Mouse (Mus musculus) lung, adult 2 months (tissue): ENCODE measurements around the gene Gpx4. TPM values are rescaled to one million over a fixed set of nuclear protein-coding genes. Genes with fewer than 3 reads are reported as not detected.

Source experiments
- DNase-seq: peaks from one replicate; pipeline ENCODE4 v3.0.0; 2022
- H3K4me1 ChIP-seq: fragments of 200-500 bp; 2 replicates; pipeline ENCODE4 v1.6.1; 2011; ENCODE audit warnings: low read length; ENCODE audit not compliant: control insufficient read depth, insufficient read depth
- H3K4me3 ChIP-seq: fragments of 200-500 bp; replicated peaks from 2 replicates; pipeline ENCODE3; 2011; ENCODE audit warnings: low read depth, mild to moderate bottlenecking, control low read depth, low read length; ENCODE audit errors: extremely low read depth
- CTCF ChIP-seq: fragments of 200-500 bp; IDR thresholded peaks from 2 replicates; pipeline ENCODE4 v1.5.1; 2011; ENCODE audit warnings: mild to moderate bottlenecking, low read length, control low read depth; ENCODE audit not compliant: insufficient read depth
- POLR2A ChIP-seq: fragments of 200-500 bp; IDR thresholded peaks from 2 replicates; pipeline ENCODE4 v1.6.1; 2011; ENCODE audit warnings: low read depth, mild to moderate bottlenecking, control low read depth, low read length, borderline replicate concordance; ENCODE audit errors: extremely low read depth
- WGBS: fragments of 180-500 bp; shearing (Covaris S2); methylation state at CpG from one replicate; pipeline ENCODE4 v1.1.7; 2018; 5-methylcytosine and 5-hydroxymethylcytosine counted together
- polyA plus RNA-seq: library from polyadenylated mRNA; depleted of rRNA; stranded (reverse); fragments of >200 nt; gene quantifications from 2 replicates; pipeline ENCODE4 v1.2.3, GENCODE M21; 2012

Gene Gpx4
- polyA plus RNA-seq, 1 experiment, result 581 TPM

DNA sequence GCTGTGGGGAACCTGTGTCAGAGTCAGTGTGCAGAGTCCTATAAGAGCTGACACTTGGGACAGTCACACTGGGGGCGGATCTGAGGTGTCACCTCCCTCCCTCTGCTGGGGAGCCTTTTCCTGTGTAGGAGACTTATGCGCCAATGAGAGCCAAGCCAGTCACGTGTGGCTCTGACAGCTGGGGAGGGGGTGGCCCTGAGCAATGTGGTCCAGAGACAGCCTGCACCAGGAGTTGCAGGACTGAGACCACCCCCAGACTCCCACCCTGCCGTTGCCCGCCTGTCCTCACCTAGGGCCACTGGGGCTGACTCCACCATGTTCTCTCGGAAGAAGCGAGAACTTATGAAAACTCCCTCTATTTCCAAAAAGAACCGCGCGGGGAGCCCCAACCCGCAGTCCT lies 30.5 kb upstream of the Gpx4 start, which contains the start of gene Arhgap45:
Gene Arhgap45, plus strand, starts transcription at position 143 of the 400 bp plus-strand sequence.
- WGBS, result 63% methylated on average over 11 of the region's 11 CpGs
- DNase-seq, result peak; percentile 56
- H3K4me3 ChIP-seq, result peak within 1 kb of the TSS; percentile 60
- H3K4me1 ChIP-seq, result peaks cover 17% of the 10 kb centered on the region
- TF ChIP-seq POLR2A (peak; percentile 42; the same call in 1 of the 2 replicates), CTCF (no peak)

DNA sequence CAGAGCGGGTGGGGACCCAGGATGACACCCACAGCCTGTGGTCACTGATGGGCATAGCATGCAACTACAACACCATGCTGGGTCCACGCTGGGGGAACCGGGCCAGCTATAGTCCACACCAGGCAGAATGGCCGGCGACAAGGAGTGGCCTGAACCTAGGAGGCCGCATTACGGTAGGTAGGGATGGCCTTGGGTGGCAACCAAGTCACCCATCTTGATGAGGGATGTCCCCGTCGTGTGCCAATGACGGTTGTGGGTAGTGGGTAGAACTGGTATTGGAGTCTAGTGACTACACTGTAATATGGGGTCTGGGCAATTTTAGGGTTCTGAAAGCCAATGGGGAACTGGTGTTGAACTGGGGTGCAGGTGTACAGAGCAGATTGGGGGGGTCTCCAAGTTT lies 30.0 kb upstream of the Gpx4 start:
- TF ChIP-seq POLR2A (no peak), CTCF (no peak)
- Histone ChIP-seq H3K4me1 (peaks cover 17% of the 10 kb centered on the region), H3K4me3 (peak overlapping the region; percentile 60)
- no peak for DNase-seq
- WGBS, result 77% methylated on average over 10 of the region's 10 CpGs

DNA sequence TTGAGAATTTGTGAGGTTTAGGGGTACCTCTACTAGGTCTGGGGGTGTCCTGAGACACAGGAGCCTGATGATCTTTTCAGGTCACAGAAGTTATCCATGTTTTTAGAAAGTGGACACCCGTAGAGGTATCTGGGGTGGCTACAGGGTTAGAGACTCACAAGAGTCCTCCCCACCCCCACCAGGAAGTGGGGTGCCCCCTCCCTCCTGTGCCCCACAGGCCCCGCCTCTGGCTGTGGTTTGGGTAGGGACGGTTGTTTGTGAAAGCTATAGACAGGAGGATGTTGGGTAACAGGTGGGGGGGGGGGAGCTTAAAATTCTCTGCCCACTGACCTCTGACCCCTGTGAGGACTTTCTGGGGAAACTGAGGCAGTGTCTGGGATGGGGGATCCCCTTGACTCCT lies 29.6 kb upstream of the Gpx4 start:
- H3K4me1 ChIP-seq, result peaks cover 17% of the 10 kb centered on the region
- TF ChIP-seq POLR2A (no peak), CTCF (no peak)
- H3K4me3 ChIP-seq, result peak overlapping the region; percentile 60
- DNase-seq, result peak; percentile 40
- WGBS, result 28% methylated on average over 3 of the region's 3 CpGs

DNA sequence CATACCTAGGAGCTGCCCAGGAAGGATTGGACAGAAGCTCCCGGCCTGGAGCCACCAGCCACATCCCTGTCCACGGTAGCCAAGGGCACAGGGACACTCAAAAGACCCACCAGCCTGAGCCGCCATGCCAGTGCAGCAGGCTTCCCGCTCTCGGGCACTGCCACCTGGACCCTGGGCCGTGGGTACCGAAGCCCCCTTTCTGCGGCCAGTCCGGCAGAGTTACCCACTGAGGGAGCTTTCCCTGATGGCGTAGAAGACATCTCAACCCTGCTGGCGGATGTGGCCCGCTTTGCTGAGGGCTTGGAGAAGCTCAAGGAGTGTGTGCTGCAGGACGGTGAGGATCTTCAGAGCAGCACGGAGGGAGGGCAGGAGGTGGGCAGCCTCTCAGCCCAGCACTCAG lies 29.2 kb upstream of the Gpx4 start:
- TF ChIP-seq CTCF (no peak), POLR2A (no peak)
- 73% methylated on average over 14 of the region's 14 CpGs for WGBS
- Histone ChIP-seq H3K4me1 (peaks cover 17% of the 10 kb centered on the region), H3K4me3 (peak overlapping the region; percentile 19)
- peak; percentile 31 for DNase-seq

DNA sequence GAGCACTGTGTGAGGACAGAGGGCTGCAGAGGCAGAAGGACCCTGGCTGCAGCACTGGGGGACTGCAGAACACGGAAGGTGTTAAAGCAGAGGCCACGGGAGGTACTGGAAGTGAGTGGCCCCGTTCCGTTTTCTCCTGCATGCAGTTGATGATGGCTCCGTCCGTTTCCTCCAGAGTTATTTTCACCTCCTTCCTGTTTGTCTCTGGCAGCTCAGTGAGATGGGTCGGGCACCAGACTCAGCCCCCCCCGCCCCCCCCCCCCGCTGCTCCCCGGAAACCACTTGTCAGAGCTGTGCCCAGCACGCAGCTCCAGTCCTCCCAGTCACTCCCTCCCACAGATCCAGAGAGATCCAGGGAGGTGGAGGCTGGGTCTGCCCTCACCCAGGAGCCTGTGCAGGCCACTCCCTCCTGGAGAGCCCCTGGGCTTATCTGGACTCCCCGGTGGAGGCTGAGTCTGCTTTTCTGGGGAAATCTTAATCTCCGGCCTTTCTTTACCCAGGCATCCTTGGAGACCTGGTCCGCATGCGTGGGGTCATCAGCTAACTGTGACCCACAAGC lies 28.1 kb upstream of the Gpx4 start:
- peaks cover 17% of the 10 kb centered on the region for H3K4me1 ChIP-seq
- DNase-seq, result peak; percentile 51
- TF ChIP-seq POLR2A (peak; percentile 41; the same call in 1 of the 2 replicates), CTCF (no peak)
- WGBS, result 4% methylated on average over 14 of the region's 15 CpGs
- peak overlapping the region; percentile 38 for H3K4me3 ChIP-seq

DNA sequence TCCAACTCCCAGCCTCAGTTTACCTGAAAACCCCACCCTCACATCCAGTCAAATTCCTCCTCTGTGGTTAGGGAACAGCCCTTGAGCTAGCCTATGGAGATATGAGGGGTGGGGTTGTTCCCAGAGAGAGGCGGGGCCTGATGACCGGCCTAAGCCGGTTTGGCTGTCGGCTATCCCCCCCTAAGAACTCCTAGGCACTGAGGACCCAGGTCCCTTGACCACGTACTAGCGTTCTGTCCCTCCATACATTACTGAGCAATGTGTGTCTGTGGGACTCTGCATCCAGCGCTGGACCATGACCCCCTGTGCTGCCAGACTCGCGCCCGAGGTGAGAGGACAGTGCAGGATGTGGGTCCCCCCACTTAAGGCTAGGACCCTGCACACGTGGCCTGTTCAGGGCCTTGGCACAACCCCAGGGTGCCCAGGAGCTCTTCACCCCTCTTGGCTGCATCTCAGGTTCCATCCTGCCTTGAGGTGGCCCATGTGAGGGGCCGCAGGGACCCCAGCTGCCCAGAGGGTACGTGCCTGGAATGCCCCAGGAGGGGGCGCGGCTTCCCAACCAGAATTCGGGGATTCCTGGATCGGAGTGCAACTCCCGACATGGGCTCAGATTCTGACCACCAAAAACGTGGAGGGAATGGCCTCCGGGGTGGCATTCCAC lies 27.4 kb upstream of the Gpx4 start:
- no peak overlapping the region for H3K4me3 ChIP-seq
- peaks cover 21% of the 10 kb centered on the region for H3K4me1 ChIP-seq
- no peak for TF ChIP-seq POLR2A
- no peak for TF ChIP-seq CTCF
- 51% methylated on average over 20 of the region's 20 CpGs for WGBS
- DNase-seq, result peak; percentile 28

DNA sequence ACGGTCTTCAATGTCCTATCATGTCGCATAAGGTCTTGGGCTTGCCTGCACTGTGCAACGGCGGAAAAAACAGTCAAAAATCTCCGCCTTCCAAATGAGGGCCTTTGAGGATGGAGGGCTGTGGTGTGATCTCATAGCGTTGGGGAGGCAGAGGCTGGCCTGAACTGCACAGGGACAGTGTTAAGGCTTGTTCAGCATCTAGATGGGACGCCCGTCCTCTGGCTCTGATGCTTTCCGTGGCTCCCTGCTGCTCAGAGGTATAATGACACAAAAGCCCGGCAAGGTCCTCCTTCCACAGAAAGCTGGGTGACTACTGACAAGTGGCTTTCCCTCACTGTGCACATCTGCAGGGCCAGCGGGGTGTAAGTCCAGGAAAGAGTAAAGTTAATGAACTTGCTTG lies 26.8 kb upstream of the Gpx4 start:
- 62% methylated on average over 11 of the region's 11 CpGs for WGBS
- TF ChIP-seq POLR2A, result no peak
- no peak for TF ChIP-seq CTCF
- no peak for DNase-seq
- H3K4me3 ChIP-seq, result no peak overlapping the region
- H3K4me1 ChIP-seq, result peaks cover 22% of the 10 kb centered on the region

DNA sequence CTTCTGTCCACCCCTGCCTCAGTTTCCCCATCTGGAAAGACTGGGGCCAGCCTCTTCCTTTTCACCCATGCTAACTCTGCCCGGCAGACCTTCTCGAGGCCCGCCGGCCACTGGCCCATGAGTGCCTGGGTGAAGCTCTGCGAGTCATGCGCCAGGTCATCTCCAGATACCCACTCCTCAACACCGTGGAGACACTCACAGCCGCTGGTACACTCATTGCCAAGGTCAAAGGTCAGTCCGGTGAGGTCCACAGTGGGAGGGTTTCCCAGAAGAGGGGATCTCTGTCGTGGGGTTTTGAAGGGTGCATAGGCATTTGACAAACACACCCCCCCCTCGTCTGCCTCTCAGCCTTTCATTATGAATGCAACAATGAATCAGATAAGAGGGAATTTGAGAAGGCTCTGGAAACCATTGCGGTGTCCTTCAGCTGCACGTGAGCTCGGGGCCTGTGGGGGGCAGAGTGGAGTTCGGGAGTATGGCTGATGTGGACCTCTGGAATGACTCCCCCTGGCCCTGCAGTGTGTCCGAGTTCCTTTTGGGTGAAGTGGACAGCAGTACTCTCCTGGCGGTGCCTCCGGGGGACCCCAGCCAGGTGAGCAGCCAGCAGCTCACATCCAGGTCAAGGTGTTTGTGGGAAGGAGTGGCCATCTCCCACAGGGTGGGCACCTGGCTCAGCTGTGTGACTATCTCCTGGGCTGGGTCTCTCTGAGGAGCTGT lies 26.2 kb upstream of the Gpx4 start:
- WGBS, result 77% methylated on average over 18 of the region's 18 CpGs
- H3K4me1 ChIP-seq, result peaks cover 25% of the 10 kb centered on the region
- no peak overlapping the region for H3K4me3 ChIP-seq
- DNase-seq, result no peak
- TF ChIP-seq POLR2A (no peak), CTCF (no peak)

DNA sequence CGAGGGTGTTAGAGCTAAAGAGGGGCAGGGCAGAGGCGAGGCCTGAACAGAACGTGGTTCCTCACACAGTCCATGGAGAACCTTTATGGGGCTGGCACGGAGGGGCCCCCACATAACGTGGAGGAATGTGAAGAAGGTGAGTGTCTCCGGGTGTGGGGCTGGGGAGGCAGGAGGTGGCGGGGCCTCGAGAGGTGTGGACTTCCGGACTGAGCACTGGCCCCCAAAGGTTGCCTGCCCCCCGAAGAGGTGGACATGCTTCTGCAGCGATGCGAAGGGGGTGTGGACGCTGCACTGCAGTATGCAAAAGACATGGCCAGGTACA lies 25.7 kb upstream of the Gpx4 start:
- WGBS, result 86% methylated on average over 13 of the region's 13 CpGs
- no peak overlapping the region for H3K4me3 ChIP-seq
- peaks cover 25% of the 10 kb centered on the region for H3K4me1 ChIP-seq
- TF ChIP-seq CTCF (no peak), POLR2A (no peak)
- DNase-seq, result no peak
